Mouse (Mus musculus) lung, postnatal 25 days (tissue): ENCODE results near the gene Col1a2.

Source experiments
- DNase-seq: peaks from one replicate; pipeline ENCODE4 v3.0.0; 2022; ENCODE audit warnings: low spot score

Col1a2 gene

GRCm38 (mm10) chr6:4521031-4521430, 16.4 kb downstream of the Col1a2 start:
- no peak for DNase-seq

- no peak for DNase-seq
These were observed 23.8 kb downstream of the Col1a2 start for GRCm38 (mm10) chr6:4528439-4528838.

DNA sequence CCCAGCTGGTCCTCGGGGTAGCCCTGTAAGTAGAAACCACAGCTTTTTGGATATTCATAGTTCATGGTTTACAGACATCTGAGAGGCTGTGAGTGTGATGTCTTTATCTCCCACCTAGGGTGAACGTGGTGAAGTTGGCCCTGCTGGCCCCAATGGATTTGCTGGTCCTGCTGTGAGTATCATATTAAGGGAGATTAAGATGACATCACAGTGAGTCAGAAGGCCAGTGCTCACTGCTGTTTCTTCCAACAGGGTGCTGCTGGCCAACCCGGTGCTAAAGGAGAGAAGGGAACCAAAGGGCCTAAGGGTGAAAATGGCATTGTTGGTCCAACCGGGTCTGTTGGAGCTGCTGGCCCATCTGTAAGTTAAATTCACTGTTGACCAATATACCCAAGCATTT, 26.4 kb downstream of the Col1a2 start:
- DNase-seq = no peak

- DNase-seq = no peak
These were observed 28.3 kb downstream of the Col1a2 start for GRCm38 (mm10) chr6:4532898-4533297.

DNA sequence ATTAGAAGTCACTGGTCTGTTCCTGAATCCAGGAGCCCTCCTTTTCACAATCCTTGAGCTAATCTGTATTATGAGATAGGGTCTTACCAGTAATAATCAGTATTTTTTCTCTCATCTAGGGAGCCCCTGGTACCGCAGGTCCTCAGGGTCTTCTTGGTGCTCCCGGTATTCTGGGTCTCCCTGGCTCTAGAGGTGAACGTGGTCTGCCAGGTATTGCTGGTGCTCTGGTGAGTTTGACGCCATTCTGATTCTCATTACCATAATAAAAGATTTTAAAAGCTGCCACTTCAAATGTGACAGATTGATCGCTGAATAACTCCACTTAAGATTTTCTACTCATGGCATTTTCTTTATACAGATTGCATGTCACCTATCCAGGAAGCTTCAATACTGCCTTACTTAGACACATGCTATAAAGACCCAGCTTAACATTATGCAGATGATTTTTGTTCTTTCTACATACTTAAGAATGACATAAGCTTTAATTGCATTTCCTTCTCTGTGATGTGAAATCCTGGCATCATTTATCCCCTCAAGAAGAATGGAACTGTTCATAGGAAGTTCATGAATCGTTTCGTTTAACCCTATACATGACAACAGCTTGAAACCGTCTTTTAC, 30.0 kb downstream of the Col1a2 start:
- DNase-seq = no peak

- no peak for DNase-seq
These were observed 37.5 kb downstream of the Col1a2 start for GRCm38 (mm10) chr6:4541926-4542715.

DNA sequence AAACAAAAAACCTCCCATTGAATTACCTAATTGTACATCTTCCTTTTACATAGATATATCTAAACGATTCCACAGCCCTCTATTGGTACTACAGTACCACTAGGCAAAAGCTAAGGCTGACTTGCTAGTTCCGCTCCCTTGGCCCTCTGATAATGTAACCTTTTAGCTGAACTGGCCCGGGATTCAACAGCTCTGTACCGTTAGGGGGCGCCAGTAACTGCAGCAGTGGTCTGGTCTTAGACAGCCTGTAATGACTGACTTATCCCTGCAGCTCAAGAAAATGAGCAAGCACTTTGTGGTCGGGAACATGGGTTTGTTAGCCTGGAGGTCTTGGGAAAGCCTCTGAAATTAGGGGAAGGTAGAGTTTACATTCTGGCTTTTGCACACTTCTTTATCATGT, 39.9 kb downstream of the Col1a2 start:
- peak; percentile 21 for DNase-seq

GRCm38 (mm10) chr6:4545727-4546126, 41.1 kb downstream of the Col1a2 start:
- DNase-seq = peak; percentile 63

DNA sequence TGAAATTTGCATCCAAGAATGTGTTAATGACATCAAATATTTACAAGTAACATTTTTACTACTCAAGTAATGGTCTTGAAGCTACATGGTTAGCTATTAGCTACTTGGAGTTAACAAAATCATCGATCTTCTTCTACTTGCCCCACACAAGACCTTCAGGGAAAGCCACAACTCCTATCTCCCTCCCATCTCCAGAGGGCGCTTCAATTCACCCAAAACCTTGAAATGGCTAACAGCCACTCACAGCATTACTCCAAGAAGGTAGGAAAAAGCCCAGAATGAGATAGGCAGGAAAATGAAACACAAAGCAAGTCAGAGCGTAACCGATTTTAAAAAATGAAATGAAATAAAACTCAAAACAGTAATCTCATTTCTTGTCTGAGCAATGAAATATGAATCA, 44.3 kb downstream of the Col1a2 start:
- peak; percentile 16 for DNase-seq

DNA sequence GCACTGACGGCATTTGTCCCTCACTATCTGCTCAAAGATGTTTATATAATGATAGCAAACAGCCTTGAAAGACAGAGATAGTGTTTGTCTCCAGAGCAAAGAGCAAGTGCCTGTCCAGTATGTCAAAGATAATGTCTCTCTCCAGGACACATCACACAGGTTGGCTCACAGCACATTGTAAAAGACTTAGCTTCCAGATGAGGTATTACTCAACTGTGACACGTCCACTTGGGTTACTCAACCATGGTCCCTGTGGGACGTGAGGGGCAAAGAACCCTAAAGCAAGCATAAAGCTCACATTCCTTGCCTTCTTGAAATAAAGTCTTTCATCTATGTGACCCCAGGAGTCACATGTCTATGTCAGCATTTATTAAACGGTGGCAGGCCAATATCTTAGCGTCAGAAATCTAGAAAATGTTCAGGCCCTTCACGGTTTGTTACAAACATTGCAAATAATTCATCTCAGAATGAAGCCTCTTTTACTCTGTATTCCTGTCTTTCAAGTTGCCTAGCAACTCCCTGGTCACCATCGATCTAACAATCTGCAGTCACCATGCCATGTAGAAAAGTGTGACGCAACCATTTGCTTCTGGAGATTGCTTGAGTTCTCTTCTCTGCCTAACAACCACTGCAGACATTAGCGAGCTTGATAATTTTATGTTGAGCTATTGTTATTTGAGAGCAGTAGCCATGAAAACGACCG, 45.4 kb downstream of the Col1a2 start:
- no peak for DNase-seq

DNA sequence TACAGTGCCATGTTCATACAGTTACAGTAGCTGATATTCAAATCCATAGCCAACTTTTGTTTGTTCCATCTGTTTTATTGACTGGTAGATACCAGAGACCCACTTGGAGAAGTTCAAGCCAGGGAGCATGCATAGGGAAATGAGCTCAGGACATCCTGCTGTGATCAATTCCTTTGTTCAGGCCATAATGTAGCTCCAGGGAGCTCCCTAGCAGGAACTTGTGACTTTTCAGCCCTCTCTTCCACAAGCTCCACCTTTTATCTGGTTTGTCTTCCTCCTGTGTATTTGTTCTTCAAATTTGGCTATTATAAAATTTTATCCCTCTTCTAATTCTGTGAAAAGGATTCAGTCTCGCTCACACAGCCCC, 45.9 kb downstream of the Col1a2 start:
- no peak for DNase-seq

GRCm38 (mm10) chr6:4555366-4555765, 50.8 kb downstream of the Col1a2 start:
- no peak for DNase-seq

GRCm38 (mm10) chr6:4557086-4557485, 52.5 kb downstream of the Col1a2 start:
- no peak for DNase-seq

- DNase-seq = peak; percentile 26
These were observed 53.1 kb downstream of the Col1a2 start for GRCm38 (mm10) chr6:4557678-4558077.

- no peak for DNase-seq
These were observed 56.5 kb downstream of the Col1a2 start for GRCm38 (mm10) chr6:4561156-4561555.

DNA sequence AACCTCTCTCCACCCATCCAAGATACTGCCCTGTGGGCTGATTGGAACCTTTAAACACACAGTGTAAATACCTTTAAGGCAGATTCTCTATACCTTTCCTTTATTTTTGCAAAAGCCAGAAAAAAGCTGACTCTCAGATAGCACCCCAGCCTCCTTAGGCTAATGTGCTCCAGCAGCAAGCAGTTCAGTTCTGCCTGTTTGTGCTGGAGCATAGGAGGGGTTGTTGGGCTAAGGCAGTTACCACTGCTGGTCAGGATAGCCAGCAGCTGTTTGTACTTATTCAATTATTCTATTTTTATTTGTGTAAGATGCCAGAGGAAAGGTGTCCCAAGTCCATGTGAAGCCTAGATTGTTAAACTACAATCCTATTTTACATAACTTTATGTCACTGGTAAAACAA, 57.0 kb downstream of the Col1a2 start:
- DNase-seq = no peak

DNA sequence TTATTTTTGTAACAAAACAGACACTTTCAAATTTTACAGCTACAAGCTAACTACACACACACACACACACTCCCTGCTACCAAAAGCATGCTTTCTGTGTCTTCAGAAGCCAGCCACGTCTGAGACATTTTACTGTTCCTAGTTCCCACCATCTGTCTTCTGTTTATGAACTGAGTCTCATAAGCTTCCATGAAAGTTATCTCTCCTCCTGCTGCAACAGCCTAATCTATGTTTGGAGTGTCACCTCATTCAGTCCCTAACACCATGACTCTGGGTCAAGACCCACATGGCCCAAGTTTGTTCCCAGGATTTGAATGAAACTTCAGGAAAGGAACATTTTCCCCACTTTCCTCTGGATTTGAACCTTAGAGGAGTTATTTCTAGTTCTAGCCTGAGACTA, 57.8 kb downstream of the Col1a2 start:
- DNase-seq = peak; percentile 4

DNA sequence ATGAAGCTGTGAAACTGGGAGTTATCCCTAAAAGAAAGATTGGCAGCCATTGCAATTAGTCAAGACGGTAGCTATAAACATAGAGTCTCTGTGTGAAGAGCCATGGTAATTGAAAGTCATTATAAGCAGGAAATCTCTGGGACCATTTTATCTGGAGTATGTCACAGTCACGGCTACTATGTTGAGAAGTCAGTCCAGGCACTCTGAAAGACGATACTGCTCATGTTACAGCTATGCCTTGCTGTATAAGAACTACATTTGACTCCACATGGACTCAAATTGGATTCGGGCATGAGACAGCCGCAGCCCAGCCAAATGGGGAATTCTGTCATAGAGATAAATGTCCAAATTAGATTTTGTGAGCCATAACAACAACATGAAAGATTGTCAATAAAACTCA, 58.9 kb downstream of the Col1a2 start:
- no peak for DNase-seq

GRCm38 (mm10) chr6:4570412-4570811, 65.8 kb downstream of the Col1a2 start:
- DNase-seq = no peak

DNA sequence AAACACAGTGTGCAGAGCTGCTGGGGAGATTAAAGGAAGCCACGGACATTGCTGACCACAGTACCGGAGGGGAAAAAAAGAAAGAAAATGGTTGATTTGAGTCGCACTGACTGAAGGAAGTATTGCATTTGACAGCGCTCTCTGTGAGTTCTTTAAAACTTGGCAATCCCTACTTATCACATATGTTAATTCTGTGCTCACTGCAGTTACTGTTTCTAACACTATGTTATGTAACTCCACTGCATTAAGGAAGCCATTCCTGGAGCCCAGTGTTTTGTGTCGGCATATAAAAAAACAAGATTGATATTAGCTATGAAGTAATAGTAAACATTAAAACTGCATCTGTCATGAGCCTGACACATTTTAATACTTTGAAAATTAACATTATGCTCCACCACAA, 73.1 kb downstream of the Col1a2 start:
- DNase-seq = no peak

DNA sequence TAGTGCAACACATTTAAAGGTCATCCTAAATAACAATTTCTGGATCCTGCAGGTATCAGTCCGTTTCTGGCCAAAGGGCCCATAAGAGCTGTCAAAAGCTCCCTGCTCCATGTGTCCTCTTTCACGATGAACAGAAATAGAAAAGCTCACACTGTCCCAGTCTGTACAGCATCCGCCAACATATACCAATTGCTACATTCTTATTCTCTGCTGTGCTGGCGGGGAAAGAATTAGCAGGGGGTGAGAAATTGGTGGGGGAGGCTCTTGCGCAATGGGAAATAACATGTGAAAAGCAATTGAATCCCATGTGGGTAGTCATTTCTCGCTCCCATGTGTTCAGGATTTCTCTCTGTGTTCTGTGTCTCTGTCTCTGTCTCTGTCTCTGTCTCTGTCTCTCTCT, 73.7 kb downstream of the Col1a2 start:
- no peak for DNase-seq

DNA sequence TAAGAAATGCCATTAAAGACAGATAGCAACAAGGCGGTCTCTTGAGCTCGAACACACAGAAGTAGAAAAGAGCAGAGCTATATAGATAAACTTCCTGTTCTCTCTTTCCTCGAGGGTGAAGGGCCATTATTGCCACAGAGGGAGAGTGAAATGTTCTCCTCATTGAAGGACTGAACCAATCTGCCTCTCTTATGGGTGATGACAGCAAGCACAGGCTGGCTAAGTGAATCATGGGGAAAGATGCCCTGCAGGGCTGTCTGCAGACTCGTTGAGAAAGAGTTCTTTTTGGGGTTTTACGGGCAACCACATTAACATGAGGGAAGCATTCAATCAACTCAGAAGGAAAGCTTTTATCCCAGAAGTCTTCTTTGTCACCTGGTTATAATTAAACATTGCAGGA, 75.0 kb downstream of the Col1a2 start:
- no peak for DNase-seq

- peak; percentile 8 for DNase-seq
These were observed 78.9 kb downstream of the Col1a2 start for GRCm38 (mm10) chr6:4583485-4583884.
